Comparison of ENCODE assay signal across 20 mouse cellular contexts in genomic region chr9:99042641-99043040, GRCm38 (mm10). TPM values are rescaled to one million over a fixed set of nuclear protein-coding genes. Genes with fewer than 3 reads are reported as not detected.
"Had no signal": no experiment of that assay in that cellular context is flagged by ENCODE, and none has a peak within 500 bp of the region (broad histone marks: within the 10 kb centered on the region; RNA-seq: fewer than 3 reads in every experiment).

No protein-coding gene starts in this region.

- H3K27me3 ChIP-seq: liver, embryonic 15.5 days; lung, embryonic 15.5 days; megakaryocyte, embryonic 14.5 days; midbrain, embryonic 13.5 days; midbrain, embryonic 15.5 days; neural tube, embryonic 12.5 days had no signal

- H3K9me3 ChIP-seq: liver, embryonic 15.5 days; lung, embryonic 15.5 days; megakaryocyte, embryonic 14.5 days; midbrain, embryonic 13.5 days; midbrain, embryonic 15.5 days; neural tube, embryonic 12.5 days had no signal

- H3K4me3 ChIP-seq: liver, embryonic 15.5 days; lung, embryonic 15.5 days; megakaryocyte, embryonic 14.5 days; midbrain, embryonic 13.5 days; midbrain, embryonic 15.5 days; neural tube, embryonic 12.5 days had no signal

- H3K36me3 ChIP-seq: lung, embryonic 15.5 days had no signal

- H3K4me2 ChIP-seq: liver, embryonic 15.5 days; lung, embryonic 15.5 days; midbrain, embryonic 13.5 days; midbrain, embryonic 15.5 days; neural tube, embryonic 12.5 days had no signal

- DNase-seq: liver, postnatal 0 days; lung, adult 2 months; lung, postnatal 14 days; lung, postnatal 36 days; right cerebral cortex, postnatal 14 days; spleen, adult 18-20 months; thymus, adult 2 months; thymus, postnatal 25 days; thymus, postnatal 4 days had no signal

- ATAC-seq: liver, postnatal 0 days; lung, postnatal 0 days; midbrain, embryonic 13.5 days; midbrain, embryonic 15.5 days had no signal

- H3K4me1 ChIP-seq: liver, embryonic 15.5 days; lung, embryonic 15.5 days; midbrain, embryonic 15.5 days; neural tube, embryonic 12.5 days had no signal

- H3K27ac ChIP-seq: liver, embryonic 15.5 days; lung, embryonic 15.5 days; macrophage; midbrain, embryonic 13.5 days; midbrain, embryonic 15.5 days; neural tube, embryonic 12.5 days had no signal

- H3K9ac ChIP-seq: liver, embryonic 15.5 days; liver, postnatal 0 days; lung, embryonic 15.5 days; midbrain, embryonic 13.5 days; midbrain, embryonic 15.5 days; neural tube, embryonic 12.5 days had no signal

RNA-seq across cellular contexts. Expression of gene Gm1123, which starts 7.1 kb away (rescaled TPM):
- polyA plus RNA-seq: liver, postnatal 0 days; lung, adult 2 months; lung, embryonic 15.5 days; lung, postnatal 0 days; macrophage; neural tube, embryonic 12.5 days; neural tube, embryonic 14.5 days; testis, adult 2 months; urinary bladder, adult 2 months had no signal
